Mouse (Mus musculus): ENCODE results near the gene Nxpe3.

Gene Nxpe3

GRCm38 (mm10) chr16:55894893-55895650, at the start of gene Nxpe3:
Nxpe3 (minus strand) TSS chr16:55895285.
- DNase-seq (ENCODE audit: low read depth, low spot score) = peak; percentile 64

GRCm38 (mm10) chr16:55940781-55941180, 45.7 kb upstream of the Nxpe3 start:
- no peak for DNase-seq (ENCODE audit: low read depth, low spot score)

GRCm38 (mm10) chr16:55939703-55940102, 44.6 kb upstream of the Nxpe3 start:
- no peak for DNase-seq (ENCODE audit: low read depth, low spot score)

GRCm38 (mm10) chr16:55938761-55939160, 43.7 kb upstream of the Nxpe3 start:
- no peak for DNase-seq (ENCODE audit: low read depth, low spot score)

GRCm38 (mm10) chr16:55934453-55935037, 39.5 kb upstream of the Nxpe3 start, which contains the start of gene Cep97:
Cep97 (minus strand) TSS chr16:55934855.
- peak; percentile 85 for DNase-seq (ENCODE audit: low read depth, low spot score)

- peak; percentile 6 for DNase-seq (ENCODE audit: low read depth, low spot score)
Measured at GRCm38 (mm10) chr16:55933681-55934343, 38.7 kb upstream of the Nxpe3 start.

- no peak for DNase-seq (ENCODE audit: low read depth, low spot score)
Measured at GRCm38 (mm10) chr16:55924010-55924409, 28.9 kb upstream of the Nxpe3 start.

- DNase-seq (ENCODE audit: low read depth, low spot score) = no peak
Measured at GRCm38 (mm10) chr16:55922079-55922478, 27.0 kb upstream of the Nxpe3 start.

- DNase-seq (ENCODE audit: low read depth, low spot score) = no peak
Measured at GRCm38 (mm10) chr16:55914716-55915115, 19.6 kb upstream of the Nxpe3 start.

GRCm38 (mm10) chr16:55910208-55910793, 15.2 kb upstream of the Nxpe3 start:
- no peak for DNase-seq (ENCODE audit: low read depth, low spot score)

- no peak for DNase-seq (ENCODE audit: low read depth, low spot score)
Measured at GRCm38 (mm10) chr16:55906928-55907679, 12.0 kb upstream of the Nxpe3 start.

GRCm38 (mm10) chr16:55905370-55905769, 10.3 kb upstream of the Nxpe3 start:
- no peak for DNase-seq (ENCODE audit: low read depth, low spot score)

GRCm38 (mm10) chr16:55901839-55902756, 7.0 kb upstream of the Nxpe3 start:
- DNase-seq (ENCODE audit: low read depth, low spot score) = no peak

GRCm38 (mm10) chr16:55898385-55899002, 3.4 kb upstream of the Nxpe3 start:
- no peak for DNase-seq (ENCODE audit: low read depth, low spot score)

GRCm38 (mm10) chr16:55895651-55896095, 588 bp upstream of the Nxpe3 start:
- peak; percentile 47 for DNase-seq (ENCODE audit: low read depth, low spot score)

- DNase-seq (ENCODE audit: low read depth, low spot score) = peak; percentile 1
Measured at GRCm38 (mm10) chr16:55894536-55894892, 571 bp downstream of the Nxpe3 start.

GRCm38 (mm10) chr16:55893410-55894107, 1.5 kb downstream of the Nxpe3 start:
- DNase-seq (ENCODE audit: low read depth, low spot score) = no peak

GRCm38 (mm10) chr16:55892484-55892883, 2.6 kb downstream of the Nxpe3 start:
- DNase-seq (ENCODE audit: low read depth, low spot score) = no peak

- no peak for DNase-seq (ENCODE audit: low read depth, low spot score)
Measured at GRCm38 (mm10) chr16:55891346-55891745, 3.7 kb downstream of the Nxpe3 start.

Data from brain, embryonic 18.5 days (tissue).